Comparison of ENCODE assay signal across 26 mouse cellular contexts in the genomic region with DNA sequence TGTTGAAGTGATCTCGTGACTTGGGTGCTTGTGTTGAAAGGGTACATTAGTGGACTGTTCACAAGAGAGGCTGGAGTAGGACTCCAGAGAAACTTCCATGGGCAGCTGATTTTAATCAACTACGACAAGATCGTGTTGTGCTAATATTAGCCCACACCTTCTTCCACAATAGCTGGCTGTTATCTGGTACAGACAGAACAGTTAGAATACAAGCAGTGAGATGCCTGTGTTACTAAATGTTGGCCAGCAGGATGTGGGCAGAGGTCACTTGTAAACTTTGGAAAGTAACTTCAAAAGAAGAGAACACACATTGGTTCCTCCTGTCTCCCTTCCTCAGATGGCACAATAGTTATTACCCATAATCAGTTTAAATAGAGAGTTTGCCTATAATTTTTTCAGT. TPM values are rescaled to one million over a fixed set of nuclear protein-coding genes. Genes with fewer than 3 reads are reported as not detected.
A peak's percentile ranks its signal among the peaks of the same experiment; 100 is the strongest.
DNase-seq lines count a peak whose midpoint lies in the region; ATAC-seq and TF ChIP-seq lines count a peak whose summit lies in the region.
"Had no signal": no experiment of that assay in that cellular context is flagged by ENCODE, and none has a peak within 500 bp of the region (broad histone marks: within the 10 kb centered on the region; RNA-seq: fewer than 3 reads in every experiment).

No protein-coding gene starts in this region.

- no peak overlapping the region for H3K27ac ChIP-seq in lung, postnatal 0 days (ENCODE audit: low read length)
- H3K27ac ChIP-seq: embryonic facial prominence, embryonic 10.5 days; heart, embryonic 13.5 days; hindbrain, embryonic 13.5 days; hindbrain, postnatal 0 days had no signal

- H3K4me1 ChIP-seq in lung, postnatal 0 days (ENCODE audit: insufficient read depth, low read depth, low read length), result peaks cover 13% of the 10 kb centered on the region; the same call in 1 of the 2 replicates
- peaks cover 22% of the 10 kb centered on the region for H3K4me1 ChIP-seq in lung, adult 2 months (ENCODE audit: control insufficient read depth, insufficient read depth, low read length)

- ATAC-seq in lung, postnatal 0 days, result peak; percentile 40; the same call in 1 of the 2 replicates
- peak; percentile 54 for ATAC-seq in megakaryocyte progenitor cell, adult 5-6 weeks (replicated peaks; ENCODE audit: poor library complexity)
- no peak for ATAC-seq in cerebellum, adult (ENCODE audit: insufficient number of reproducible peaks, low FRiP score, low TSS enrichment)
- ATAC-seq: activated CD4-positive, CD25-positive, alpha-beta regulatory T cell, adult 4 months; forebrain, embryonic 14.5 days; hindbrain, postnatal 0 days; Patski had no signal

- no peaks in the 10 kb centered on the region for H3K9me3 ChIP-seq in lung, postnatal 0 days (ENCODE audit: low read length)
- H3K9me3 ChIP-seq: embryonic facial prominence, embryonic 10.5 days; heart, embryonic 13.5 days; hindbrain, embryonic 13.5 days had no signal

- TF ChIP-seq CTCF in lung, postnatal 0 days (IDR thresholded peaks at IDR 0.05), result 0 out of 2 replicates have a peak, but pooled peaks have one; percentile 16
- no peak for TF ChIP-seq CTCF in lung, adult 2 months (IDR thresholded peaks at IDR 0.05; ENCODE audit: insufficient read depth, low read length)

- no peak overlapping the region for H3K4me2 ChIP-seq in lung, postnatal 0 days (replicated peaks; ENCODE audit: low read depth, low read length)
- H3K4me2 ChIP-seq: heart, embryonic 13.5 days; hindbrain, embryonic 13.5 days had no signal

- no peak for TF ChIP-seq POLR2A in lung, adult 2 months (IDR thresholded peaks at IDR 0.05; ENCODE audit: borderline replicate concordance, extremely low read depth, low read depth, low read length)

- intact Hi-C loops in heart, postnatal 10 days (cut with DNase I), result no loop called here

- WGBS in lung, postnatal 0 days, result 19% methylated on average over 3 of the region's 3 CpGs
- 12% methylated on average over 3 of the region's 3 CpGs for WGBS in lung, adult 2 months

- no peak overlapping the region for H3K9ac ChIP-seq in lung, postnatal 0 days (replicated peaks; ENCODE audit: low read depth)
- H3K9ac ChIP-seq: heart, embryonic 13.5 days; hindbrain, embryonic 13.5 days had no signal

- H3K27me3 ChIP-seq in lung, postnatal 0 days (replicated peaks; ENCODE audit: insufficient read depth, low read length), result no peaks in the 10 kb centered on the region
- H3K27me3 ChIP-seq: heart, embryonic 13.5 days; hindbrain, embryonic 13.5 days; Patski had no signal

- peak; percentile 71; the same call in 1 of the 2 replicates for TF ChIP-seq EP300 in lung, postnatal 0 days (IDR thresholded peaks at IDR 0.05)

- no peak overlapping the region for H3K4me3 ChIP-seq in lung, postnatal 0 days (ENCODE audit: low read depth, low read length)
- H3K4me3 ChIP-seq in lung, adult 2 months (replicated peaks; ENCODE audit: extremely low read depth, low read depth, low read length), result no peak overlapping the region
- H3K4me3 ChIP-seq: embryonic facial prominence, embryonic 10.5 days; heart, embryonic 13.5 days; hindbrain, embryonic 13.5 days had no signal

- no peaks in the 10 kb centered on the region for H3K36me3 ChIP-seq in lung, postnatal 0 days (ENCODE audit: insufficient read depth, low read length)
- H3K36me3 ChIP-seq: embryonic facial prominence, embryonic 10.5 days; heart, embryonic 13.5 days; hindbrain, embryonic 13.5 days had no signal

- DNase-seq in heart, adult 11 months, result peak; percentile 64
- DNase-seq in heart, postnatal 10 days, result no peak
- DNase-seq in lung, postnatal 0 days (ENCODE audit: low spot score), result peak; percentile 38
- no peak for DNase-seq in lung, adult 2 months
- peak; percentile 18 for DNase-seq in lung, postnatal 10 days
- no peak for DNase-seq in layer of hippocampus, adult 9-10 months (ENCODE audit: low spot score)
- DNase-seq: adrenal gland, adult 2 months; adrenal gland, postnatal 25 days; cerebellum, adult 2 months; cerebellum, postnatal 10 days; gastrocnemius, postnatal 36 days; heart, postnatal 4 days had no signal

RNA-seq across cellular contexts. Expression of a gene that starts 57.0 kb away (rescaled TPM):
- under 1 TPM in 1 of 2 experiments, not detected in 1; 0.22 TPM for total RNA-seq in heart, postnatal 10 days (2021)
- polyA plus RNA-seq in lung, postnatal 0 days (2015; fragmentation: Nextera tagmentation; extraction: Ambion mirVana), result not detected in 2 replicates
- polyA plus RNA-seq in lung, adult 2 months (2012; rRNA removed), result 0.18 and 0.19 TPM in 2 replicates
- 0.07 TPM in 1 of 2 replicates, not detected in the other for total RNA-seq in megakaryocyte progenitor cell, adult 5-6 weeks (2015)
- total RNA-seq in megakaryocyte progenitor cell, adult 5-6 weeks (2017), result not detected in 2 replicates
- total RNA-seq: adrenal gland, adult 2 months; gastrocnemius, adult 8-10 months; heart, postnatal 4 days; hindbrain, postnatal 0 days; MEL had no signal
- polyA plus RNA-seq: C2C12; cerebellum, adult 2 months; embryonic facial prominence, embryonic 10.5 days; embryonic facial prominence, embryonic 14.5 days; forebrain, embryonic 14.5 days; heart, postnatal 0 days; hindbrain, embryonic 13.5 days; hindbrain, postnatal 0 days; Patski had no signal

Comparison
In these comparisons a context has a peak if more than half of its experiments do, and no peak if none do; other contexts are left out.
1. DNase-seq: peak in heart, adult 11 months (single experiment), lung, postnatal 0 days (single experiment) and lung, postnatal 10 days (single experiment); none in heart, postnatal 10 days (0 of 2), lung, adult 2 months (single experiment) and layer of hippocampus, adult 9-10 months (single experiment).